Mouse (Mus musculus) kidney, postnatal 25 days (tissue): ENCODE results near the gene Gtsf1.

Experiments
- DNase-seq, 2 experiments: peaks; one replicate each; pipeline ENCODE4 v3.0.0; 2021; ENCODE audit warnings: mixed read lengths in 2 of 2

Gene Gtsf1

DNA sequence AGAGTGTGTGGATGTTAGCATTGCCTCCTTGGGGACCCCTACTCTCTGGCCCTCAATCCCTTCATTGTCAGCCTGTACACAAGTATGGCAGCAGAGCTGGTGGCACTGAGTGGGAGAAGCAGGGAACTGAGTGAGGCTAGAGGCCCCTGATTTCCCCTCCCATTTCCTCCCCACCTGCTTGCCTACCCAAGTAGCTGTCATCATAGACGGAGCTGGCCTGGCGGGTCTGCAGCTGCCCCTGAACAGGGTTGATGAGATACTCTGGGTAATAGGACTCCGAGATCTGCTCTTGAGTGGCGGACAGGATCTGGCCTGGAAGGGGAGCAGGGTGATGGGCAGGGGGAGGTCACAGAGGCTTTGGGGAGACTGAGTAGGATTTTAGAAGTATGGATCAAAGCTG lies 74.1 kb downstream of the Gtsf1 start:
- DNase-seq = no peak

DNA sequence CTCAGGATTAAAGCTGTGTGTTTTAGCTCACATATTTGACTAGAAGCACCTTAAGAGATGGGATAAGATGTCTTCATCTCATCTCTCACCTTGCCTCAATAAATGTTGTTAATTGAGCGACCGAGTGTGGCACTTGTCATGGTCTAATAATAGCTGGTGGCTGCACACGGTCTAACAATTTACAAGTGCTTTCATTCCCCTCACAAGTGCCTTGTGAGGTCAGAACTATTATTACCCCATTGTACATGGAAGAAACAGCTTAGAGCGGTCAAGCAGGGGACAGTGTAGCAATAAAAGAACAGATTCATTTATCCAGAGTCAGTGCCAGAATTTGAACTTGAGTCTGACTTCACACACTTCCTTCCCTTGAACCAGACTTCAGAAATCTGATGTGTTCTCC lies 74.8 kb downstream of the Gtsf1 start:
- DNase-seq = no peak

DNA sequence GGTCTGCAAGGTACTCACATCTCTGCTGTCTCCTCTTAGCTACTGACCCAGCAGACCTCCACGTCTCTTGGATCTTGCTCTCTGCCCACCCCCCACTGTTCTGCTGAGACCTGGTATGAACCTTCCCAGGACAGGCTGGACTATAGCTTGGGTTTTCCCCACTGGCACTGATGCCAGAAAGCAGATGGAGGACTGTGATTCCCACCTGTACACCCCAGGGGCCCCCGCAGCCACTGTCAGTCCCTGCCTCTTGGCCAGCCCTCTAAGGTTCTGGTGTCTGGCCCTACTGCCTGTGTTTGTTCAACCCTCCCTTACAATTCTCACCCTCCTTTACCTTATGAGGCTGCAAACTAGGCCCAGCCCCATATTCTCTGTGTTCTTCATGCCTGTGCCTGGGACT lies 75.6 kb downstream of the Gtsf1 start:
- DNase-seq = no peak

DNA sequence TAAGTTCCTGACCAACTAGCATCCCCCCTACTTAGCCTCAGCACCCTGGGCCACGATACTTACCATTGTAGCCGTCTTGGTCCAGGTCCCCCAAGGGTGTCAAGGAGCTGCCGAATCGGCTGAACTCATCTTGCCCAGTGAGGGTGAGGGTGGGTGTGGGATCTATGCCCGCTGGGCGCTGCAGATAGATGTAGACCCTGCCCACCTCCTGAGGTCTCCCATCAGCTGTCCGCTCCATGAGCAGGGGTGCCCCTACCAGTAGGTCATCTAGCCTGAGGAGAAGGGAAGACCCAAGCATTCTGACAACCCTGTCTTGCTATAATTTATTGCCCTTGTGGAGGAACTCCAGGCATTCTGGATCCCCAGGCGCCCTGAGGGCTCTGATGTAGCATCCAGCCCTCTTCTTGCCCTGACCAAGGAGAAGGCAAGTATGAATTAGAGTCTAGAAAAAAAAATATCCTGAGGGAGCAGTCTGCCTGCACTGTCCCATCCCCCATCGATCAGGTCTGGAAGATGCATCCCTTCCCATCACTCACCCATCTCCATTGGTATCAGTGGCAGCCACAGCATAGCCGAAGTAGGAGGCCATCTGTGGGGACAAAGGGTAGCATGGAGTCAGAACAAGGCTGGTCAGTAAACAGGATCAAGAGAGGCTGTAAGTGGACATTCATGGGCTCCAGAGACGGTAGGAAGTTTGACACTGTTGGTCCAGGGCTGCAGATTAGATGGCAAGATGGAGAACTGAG lies 76.6 kb downstream of the Gtsf1 start:
- no peak for DNase-seq

DNA sequence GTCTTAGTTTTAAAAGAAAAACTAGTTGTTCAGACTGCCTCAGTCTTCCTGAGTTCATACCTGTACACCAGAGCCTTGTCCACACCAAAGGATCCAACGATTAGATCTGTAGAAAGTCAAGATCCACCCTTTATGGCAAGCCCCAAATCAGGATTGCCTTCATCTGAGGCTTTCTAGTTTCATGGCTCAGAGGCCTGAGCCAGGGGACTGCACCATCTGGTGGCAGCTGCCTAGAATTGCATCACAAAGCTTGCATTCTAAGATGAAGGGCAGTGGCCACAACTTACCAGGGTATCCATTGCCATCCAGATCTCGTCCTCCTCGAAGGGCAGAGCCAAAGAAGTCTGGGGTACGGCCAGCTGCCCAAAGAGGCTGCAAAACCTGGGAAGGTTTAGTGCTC lies 77.4 kb downstream of the Gtsf1 start:
- peak; percentile 61 to 64 for DNase-seq
